Mouse (Mus musculus) spleen, postnatal 10 days (tissue): ENCODE results near the gene Tex21.
"Not testable (repeated sequence)": the region's sequence is repeated elsewhere in the genome, so short reads cannot be mapped to it uniquely, and the experiment has no call there.

Source experiments
- DNase-seq, 2 experiments: peaks; one replicate each; pipeline ENCODE4 v3.0.0; 2021 to 2022; ENCODE audit warnings: low spot score in 2 of 2

Tex21 gene

DNA sequence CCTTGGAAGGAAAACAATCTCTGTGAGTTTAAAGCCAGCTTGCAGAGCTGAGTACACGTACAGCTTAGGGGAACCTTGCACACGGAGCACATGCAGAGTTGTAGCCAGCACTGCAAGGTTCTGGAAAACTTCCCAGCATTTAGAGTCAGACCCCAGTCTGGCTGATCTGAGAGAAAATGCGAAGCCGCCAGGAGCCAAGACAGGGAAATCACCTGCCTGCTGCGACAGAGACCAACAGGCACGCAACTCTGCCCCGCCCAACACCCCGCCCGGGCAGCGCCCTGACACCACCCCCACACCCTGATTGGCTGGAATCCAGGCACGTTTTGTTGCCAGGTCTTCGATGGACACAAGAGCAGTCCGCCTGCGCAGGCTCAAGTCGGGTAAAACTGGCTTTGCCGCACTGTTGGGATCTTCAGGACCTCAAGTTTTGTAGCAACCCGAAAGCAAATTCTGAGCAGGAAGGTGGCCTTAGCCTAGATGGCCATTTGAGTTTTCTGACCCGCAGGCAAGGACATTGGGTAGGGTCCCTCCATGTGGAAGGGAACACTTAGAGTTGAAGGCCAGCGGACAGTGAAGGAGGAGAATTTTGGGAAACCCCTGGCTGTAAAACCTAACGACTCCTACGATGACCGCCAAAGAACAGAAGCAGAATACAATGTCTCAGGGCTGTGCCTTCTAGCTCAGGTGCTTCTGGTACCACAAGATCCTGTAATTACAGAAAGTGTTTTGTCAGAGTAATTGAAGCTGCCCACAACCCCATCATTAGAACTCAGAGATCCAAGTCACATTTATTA lies 50.4 kb downstream of the Tex21 start:
- peak; percentile 48 to 82 for DNase-seq

DNA sequence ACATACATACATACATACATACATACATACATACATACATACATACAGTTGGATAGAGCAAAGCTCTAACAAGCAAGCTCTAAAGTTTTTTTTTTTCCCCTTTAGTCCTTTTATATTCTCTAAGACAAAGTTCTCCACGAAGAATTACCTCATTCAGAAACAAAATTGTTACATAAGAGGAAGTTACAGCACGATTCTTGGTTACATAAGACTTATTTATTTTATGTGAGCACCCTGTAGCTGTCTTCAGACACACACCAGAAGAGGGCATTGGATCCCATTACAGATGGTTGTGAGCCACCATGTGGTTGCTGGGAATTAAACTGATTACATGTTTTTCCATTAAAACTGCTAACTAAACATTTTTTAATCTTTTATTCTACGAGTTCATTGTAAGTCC lies 52.0 kb downstream of the Tex21 start:
- no peak for DNase-seq

DNA sequence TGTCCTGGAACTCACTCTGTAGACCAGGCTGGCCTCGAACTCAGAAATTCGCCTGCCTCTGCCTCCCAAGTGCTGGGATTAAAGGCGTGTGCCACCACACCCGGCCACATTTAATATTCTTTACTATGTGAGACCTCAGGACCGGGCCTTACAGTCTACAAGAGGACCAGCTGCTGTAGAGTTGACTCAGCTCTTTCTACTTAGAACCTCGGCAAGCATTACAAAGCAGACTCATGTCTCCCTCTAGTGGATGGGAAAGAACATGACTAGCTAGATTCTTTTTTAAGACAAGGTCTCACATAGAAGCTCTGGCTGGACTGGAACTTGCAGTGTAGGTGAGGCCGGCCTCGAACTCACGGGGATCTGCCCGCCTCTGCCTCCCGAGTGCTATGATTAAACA lies 55.6 kb downstream of the Tex21 start:
- DNase-seq = no peak

DNA sequence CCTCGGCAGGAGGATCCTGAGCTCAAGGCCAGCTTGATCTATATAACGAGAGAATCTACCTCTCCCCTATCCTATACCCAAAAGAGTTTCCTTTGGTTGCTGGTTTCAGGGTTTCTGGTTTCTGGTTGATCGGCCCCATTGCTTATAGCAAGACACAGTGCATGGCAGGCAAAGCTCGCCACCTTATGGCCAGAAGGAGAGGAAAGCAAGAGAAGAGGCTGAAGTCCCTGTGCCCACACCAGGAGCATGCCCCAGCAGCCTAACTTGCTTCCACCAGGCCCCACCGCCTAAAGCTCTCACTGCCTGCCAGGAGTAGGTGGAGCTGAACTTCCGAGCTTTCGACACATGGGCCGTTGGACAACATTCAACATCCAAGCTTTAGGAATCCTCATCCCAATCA lies 58.7 kb downstream of the Tex21 start:
- peak in 1 of 2 experiments; percentile 36 for DNase-seq

DNA sequence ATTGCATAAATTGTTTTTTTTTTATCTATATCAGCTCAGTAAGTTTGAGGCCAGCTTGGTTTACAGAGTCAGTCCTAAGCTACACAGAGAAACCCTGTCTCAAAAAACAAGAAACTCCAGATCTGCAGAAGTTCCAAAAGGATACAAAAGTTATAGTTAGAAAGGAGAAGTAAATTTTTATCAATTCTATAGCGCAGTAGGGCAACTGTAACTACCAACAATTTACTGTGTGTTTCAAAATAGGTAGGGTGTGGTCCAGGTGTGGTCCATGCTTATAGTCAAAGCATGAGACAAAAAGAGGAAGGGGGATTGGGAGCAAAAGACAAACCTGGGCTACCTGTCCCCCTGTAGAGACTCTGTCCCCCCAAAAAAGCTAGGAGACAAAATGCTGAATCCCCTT lies 60.1 kb downstream of the Tex21 start:
- DNase-seq = no peak

DNA sequence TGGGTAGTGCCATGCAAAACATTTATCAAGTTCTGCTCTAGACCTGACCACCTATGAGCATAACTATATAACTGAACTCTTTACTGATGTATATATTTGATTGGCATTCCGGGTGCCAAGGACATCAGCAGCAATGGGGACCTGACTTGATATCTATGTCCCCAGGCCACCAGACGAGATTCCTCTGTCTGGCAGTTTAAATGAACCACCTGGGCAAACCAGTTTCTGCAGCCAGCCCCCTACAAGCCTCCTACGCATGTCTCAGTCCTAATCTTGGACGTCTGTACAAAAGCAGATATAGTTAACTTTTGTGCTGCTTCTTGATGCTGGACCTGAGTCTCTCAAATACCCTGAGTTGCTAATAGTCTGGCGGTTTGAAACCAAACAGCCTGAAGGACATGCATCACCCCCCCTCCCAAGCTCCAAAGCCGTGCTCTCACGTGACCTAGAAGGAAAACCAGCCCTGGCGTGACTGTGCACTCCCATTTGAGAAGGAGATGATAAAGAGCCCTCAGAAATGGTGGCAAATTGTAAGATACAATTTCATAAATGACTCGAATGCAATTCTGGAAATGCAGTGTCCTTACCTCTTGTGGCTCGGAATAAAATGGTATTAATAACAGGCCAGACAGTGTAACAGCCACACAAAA lies 61.3 kb downstream of the Tex21 start:
- DNase-seq = no peak

DNA sequence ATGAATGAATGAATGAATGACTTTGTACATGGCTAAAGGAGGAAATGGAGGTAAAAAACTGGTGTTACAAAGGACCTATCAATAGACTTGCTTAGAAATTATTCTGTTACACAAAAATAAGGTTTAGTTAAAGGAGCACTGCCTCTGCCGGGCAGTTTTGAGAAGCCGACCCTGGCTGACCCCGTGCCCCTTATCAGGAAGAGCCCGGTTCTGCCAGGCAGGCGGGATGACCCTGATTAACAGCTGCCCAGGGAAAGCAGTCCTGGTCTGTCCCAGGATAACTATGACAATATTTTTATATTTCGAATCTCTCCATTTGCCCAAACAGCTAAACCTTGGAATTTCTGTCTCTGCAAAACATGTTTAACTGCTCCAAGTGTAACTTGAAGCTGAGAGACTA lies 62.3 kb downstream of the Tex21 start:
- no peak for DNase-seq

DNA sequence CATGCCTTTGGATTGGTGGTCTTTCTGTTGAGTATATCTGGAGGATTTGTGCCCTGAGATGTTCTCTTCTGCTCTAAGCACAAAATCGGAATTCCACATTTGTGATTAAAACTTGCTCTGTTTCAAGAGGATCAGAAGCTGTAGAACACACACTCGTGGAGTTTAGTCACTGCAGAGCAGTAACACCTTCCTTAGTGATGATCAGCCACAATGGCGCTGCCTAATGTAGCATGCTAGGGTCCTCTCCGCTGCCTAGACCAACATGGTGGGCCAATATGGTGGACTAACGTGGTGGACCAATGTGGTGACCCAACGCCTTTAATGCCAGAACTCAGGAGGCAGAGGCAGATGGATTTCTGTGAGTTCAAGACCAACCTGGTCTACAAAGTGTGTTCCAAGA lies 63.7 kb downstream of the Tex21 start:
- no peak for DNase-seq

DNA sequence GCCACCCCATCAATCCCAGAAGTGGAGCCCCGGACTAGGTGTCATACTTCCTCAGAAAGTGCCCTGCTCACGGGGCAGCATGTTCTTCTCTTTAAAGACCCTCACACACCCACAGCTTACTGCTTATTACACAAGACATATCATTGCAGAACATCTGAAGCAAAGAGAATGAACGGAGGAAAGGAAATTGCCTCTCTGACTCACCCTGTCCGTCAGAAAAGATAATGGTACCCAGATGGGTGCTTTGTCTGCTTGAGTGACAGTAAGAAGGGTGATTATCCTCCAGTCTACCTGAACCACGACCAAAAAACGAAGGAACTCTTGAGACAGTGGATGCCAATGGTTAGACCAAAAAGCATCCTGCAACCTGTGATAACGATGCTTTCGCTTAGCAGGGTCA lies 65.1 kb downstream of the Tex21 start:
- DNase-seq = no peak

DNA sequence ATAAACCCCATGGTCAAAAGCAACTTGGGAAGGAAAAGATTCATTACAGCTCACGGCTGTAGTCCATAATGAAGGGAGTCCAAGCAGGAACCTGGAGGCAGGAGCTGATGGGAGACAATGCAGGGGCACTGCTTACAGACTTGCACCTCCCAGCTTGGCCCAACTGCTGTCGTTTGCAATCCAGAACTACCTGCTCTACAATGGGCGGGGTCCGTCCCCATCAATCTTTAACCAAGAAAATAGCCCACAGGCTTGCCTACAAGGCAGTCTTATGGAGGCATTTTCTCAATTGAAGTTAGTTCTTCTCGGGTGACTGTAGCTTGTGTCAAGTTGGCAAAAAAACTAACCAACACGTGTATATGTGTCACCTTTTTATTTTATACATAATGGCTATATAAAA lies 66.1 kb downstream of the Tex21 start:
- no peak for DNase-seq

DNA sequence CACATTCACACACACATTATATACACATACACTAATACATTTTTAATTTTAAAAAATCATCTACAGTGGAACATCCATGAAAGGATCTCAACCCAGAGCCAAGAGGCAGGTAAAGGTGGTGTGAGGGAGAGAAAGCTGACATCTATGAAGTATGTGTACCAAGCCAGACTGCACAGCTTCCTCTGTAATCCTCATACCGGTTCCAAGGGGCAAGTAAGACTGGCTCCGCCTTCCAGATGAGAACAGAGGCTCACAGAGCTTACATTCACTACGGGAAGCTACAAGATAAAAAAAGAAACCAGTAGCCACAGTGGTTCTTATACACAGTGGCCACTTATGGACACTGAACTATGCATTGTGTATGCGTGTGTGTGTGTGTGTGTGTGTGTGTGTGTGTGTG lies 67.0 kb downstream of the Tex21 start:
- no peak for DNase-seq

DNA sequence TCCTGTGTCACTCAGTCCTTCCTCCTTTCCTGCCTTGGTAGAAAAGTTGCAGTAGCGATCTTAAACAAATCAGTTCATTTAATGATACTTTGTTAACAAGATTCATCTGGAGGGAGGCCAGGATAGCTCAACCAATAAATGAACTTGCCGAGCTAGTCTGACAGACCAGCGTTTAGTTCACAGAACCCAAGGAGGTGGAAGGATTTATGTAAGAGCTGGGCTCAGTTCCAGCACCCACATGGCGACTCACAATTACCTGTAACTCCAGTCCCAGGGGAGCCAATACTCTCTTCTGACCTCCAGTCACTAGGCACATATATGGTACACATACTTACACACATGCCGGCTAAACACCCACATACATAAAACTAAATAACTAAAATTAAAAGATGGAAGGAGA lies 67.5 kb downstream of the Tex21 start:
- DNase-seq = no peak

DNA sequence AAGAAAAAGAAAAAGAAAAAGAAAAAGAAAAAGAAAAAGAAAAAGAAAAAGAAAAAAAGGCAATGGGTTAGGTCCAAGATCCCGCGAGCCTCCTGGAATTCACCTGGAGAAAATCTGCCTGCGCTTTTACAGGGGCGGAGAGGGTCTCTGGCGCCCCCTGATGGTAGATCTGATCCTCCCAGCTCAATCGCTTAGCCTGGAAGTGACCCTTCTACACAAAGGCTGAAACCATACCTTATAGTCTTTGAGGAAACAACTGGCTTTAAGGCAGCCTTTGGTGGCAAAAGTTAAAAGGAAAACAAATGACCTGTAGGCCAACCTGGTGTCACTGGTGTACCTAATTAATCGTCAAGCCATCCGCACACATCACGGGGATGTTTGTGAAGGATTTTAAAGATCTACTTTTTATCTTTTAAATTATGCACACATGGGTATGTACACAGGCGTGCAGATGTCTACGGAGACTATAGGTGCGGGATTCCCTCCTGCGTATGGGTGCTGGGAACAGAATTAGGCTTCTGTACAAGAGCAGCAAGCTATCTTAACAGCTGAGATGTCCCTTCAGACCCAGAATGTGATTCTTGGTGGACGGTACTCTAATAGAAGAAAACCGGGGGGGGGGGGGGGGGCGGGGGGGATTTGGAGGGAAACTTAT lies 68.6 kb downstream of the Tex21 start:
- DNase-seq = peak; percentile 33 to 73

DNA sequence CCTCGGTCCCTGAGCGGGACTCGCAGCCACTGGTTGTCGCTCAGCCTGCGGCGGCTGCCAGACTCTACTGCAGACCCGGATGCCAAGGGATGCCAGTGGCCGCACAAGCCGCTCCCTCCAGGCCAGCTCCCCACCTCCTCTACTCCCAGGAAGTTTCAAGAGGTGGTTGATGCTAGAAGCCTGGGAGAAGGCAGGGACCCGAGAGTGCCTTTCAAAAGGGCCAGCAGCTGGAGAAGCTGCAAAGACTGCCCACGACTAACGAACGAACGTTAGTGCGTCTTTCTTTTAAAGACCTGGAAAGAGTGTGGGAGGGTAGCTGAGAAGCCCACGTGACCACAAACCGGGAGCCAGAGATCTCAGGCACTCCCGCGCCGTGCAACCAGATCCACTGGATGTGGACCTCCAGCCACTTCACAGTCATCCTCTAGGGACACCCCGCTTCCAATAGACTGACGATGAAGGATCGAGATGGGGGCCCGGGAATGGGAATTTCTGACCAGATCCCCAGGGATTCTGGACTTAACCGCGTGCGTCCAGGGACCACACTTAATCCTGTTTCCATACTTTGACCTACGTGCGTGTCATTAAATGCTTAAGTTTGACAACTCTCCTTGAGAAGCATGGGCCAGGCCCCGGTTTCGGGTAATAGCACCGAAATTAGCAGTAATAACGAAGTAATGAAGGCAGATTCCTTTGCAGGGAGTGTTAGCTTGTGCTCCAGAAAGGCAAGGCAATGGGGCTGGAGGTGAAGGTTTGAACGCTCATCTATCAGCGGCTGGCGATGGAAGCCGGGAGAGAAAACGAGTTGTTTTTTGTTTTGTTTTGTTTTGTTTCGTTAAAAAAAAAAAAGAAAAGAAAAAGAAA lies 69.3 kb downstream of the Tex21 start, which contains the start of gene Esr2:
Esr2 (minus strand) TSS at position 260 of the 864 bp plus-strand sequence.
- DNase-seq = no peak

DNA sequence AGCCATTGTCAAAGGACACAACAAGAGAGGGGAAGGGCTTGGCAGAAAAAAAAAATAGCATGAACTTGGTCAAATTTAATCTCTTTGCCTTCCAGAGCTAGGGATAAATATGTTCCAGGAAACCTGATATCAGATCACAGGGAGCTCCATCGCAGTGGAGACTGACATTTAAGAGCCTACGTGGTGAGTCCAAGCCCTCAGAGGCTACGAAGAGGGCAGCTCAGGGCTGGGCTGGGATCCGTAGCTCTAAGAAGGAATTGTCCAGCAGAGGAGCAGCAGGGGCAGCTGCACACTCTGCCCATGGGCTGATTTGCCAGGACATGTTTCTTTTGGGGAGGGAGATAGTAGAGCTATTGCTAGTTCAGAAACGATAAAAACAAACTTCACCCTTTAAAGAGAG lies 80.9 kb downstream of the Tex21 start:
- no peak for DNase-seq

DNA sequence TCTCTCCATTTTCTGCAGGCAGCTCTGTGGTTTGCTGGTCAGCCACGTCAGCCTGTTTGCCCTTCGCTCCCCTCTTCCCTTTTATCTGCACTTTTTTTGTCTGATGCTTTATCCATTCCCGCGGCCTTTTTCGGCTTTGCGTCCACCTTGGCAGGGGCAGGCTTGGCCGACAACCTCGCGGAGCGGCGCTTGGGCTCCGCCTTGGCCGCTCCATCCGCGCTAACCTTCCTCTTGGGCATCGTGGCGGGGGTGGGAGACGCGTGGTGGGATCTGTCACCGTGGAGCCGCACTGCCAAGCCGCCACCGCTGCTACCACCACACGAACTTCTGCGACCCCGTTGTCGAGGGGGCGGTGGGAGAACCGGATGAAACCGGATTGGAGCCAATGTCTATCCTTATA lies 94.2 kb downstream of the Tex21 start:
- DNase-seq = not testable (repeated sequence)
